Mouse (Mus musculus) ES-Bruce4 (cell line): ENCODE results near the gene Car8. TPM values are rescaled to one million over a fixed set of nuclear protein-coding genes. Genes with fewer than 3 reads are reported as not detected.

Source experiments
- H3K27ac ChIP-seq: 2 replicates; pipeline ENCODE4 v1.5.1; 2012; ENCODE audit warnings: low read length, inconsistent platforms; ENCODE audit not compliant: insufficient read depth
- H3K27me3 ChIP-seq: 2 replicates; pipeline ENCODE4 v1.6.1; 2012; ENCODE audit warnings: mild to moderate bottlenecking, low read length, inconsistent platforms; ENCODE audit not compliant: control insufficient read depth, poor library complexity, insufficient read depth, severe bottlenecking
- H3K36me3 ChIP-seq: 2 replicates; pipeline ENCODE4 v1.6.1; 2012; ENCODE audit warnings: inconsistent platforms, mild to moderate bottlenecking, low read length, moderate library complexity; ENCODE audit not compliant: control insufficient read depth, poor library complexity, insufficient read depth, severe bottlenecking
- H3K4me1 ChIP-seq: one replicate; pipeline ENCODE4 v1.8.1; 2011; ENCODE audit warnings: low read length; ENCODE audit not compliant: control insufficient read depth, insufficient read depth
- H3K4me3 ChIP-seq: 2 replicates; pipeline ENCODE4 v1.5.1; 2011; ENCODE audit warnings: low read depth, mild to moderate bottlenecking, low read length
- H3K9ac ChIP-seq: 2 replicates; pipeline ENCODE4 v1.6.1; 2012; ENCODE audit warnings: low read depth, mild to moderate bottlenecking, inconsistent platforms; ENCODE audit not compliant: poor library complexity, severe bottlenecking
- H3K9me3 ChIP-seq: replicated peaks from 2 replicates; pipeline ENCODE4 v1.6.1; 2012; ENCODE audit warnings: mild to moderate bottlenecking, low read length, inconsistent platforms; ENCODE audit not compliant: control insufficient read depth, poor library complexity, insufficient read depth, severe bottlenecking
- CTCF ChIP-seq: IDR thresholded peaks from one replicate; pipeline ENCODE4 v1.8.1; 2011; ENCODE audit warnings: low read depth, low read length
- EP300 ChIP-seq: IDR thresholded peaks from 2 replicates; pipeline ENCODE4 v1.6.1; 2011; ENCODE audit warnings: low read depth, low read length; ENCODE audit not compliant: insufficient read depth
- POLR2A ChIP-seq: IDR thresholded peaks from one replicate; pipeline ENCODE4 v1.8.1; 2011; ENCODE audit warnings: low read length; ENCODE audit not compliant: insufficient read depth
- polyA plus RNA-seq: library from polyadenylated mRNA; stranded (reverse); fragments of >200 nt; gene quantifications from 2 replicates; pipeline ENCODE4 v1.2.4, GENCODE M21; 2011; ENCODE audit warnings: low read depth; ENCODE audit not compliant: missing spikeins, insufficient read depth, insufficient read length

The Car8 gene
- polyA plus RNA-seq, 1 experiment: 2.3 TPM

GRCm38 (mm10) chr4:8239699-8240098, 858 bp upstream of the Car8 start:
- no peak overlapping the region for H3K4me3 ChIP-seq
- H3K36me3 ChIP-seq: no peaks in the 10 kb centered on the region
- no peak overlapping the region for H3K9ac ChIP-seq
- H3K27ac ChIP-seq: no peak overlapping the region
- TF ChIP-seq EP300 (no peak), POLR2A (no peak), CTCF (no peak)
- H3K27me3 ChIP-seq: peaks cover 5% of the 10 kb centered on the region
- no peaks in the 10 kb centered on the region for H3K9me3 ChIP-seq
- no peaks in the 10 kb centered on the region for H3K4me1 ChIP-seq

GRCm38 (mm10) chr4:8239306-8239670, 447 bp upstream of the Car8 start:
- Histone ChIP-seq H3K9me3 (no peaks in the 10 kb centered on the region), H3K27me3 (peaks cover 5% of the 10 kb centered on the region), H3K27ac (no peak overlapping the region), H3K36me3 (no peaks in the 10 kb centered on the region), H3K9ac (peak overlapping the region; percentile 26; the same call in 1 of the 2 replicates), H3K4me3 (peak overlapping the region; percentile 83), H3K4me1 (no peaks in the 10 kb centered on the region)
- no peak for TF ChIP-seq CTCF
- no peak for TF ChIP-seq POLR2A
- TF ChIP-seq EP300: no peak

GRCm38 (mm10) chr4:8232393-8233111, 6.3 kb downstream of the Car8 start:
- Histone ChIP-seq H3K27ac (no peak overlapping the region), H3K27me3 (no peaks in the 10 kb centered on the region), H3K36me3 (no peaks in the 10 kb centered on the region), H3K9me3 (no peaks in the 10 kb centered on the region), H3K9ac (no peak overlapping the region), H3K4me1 (no peaks in the 10 kb centered on the region), H3K4me3 (no peak overlapping the region)
- TF ChIP-seq EP300 (no peak), POLR2A (no peak), CTCF (no peak)

- no peaks in the 10 kb centered on the region for H3K36me3 ChIP-seq
- H3K4me1 ChIP-seq: no peaks in the 10 kb centered on the region
- TF ChIP-seq POLR2A (no peak), CTCF (no peak)
- no peak overlapping the region for H3K4me3 ChIP-seq
- H3K27ac ChIP-seq: no peak overlapping the region
- H3K9me3 ChIP-seq: no peaks in the 10 kb centered on the region
- no peak overlapping the region for H3K9ac ChIP-seq
- H3K27me3 ChIP-seq: no peaks in the 10 kb centered on the region
Observed at GRCm38 (mm10) chr4:8231291-8231871, 7.5 kb downstream of the Car8 start.

- H3K4me3 ChIP-seq: no peak overlapping the region
- H3K9ac ChIP-seq: no peak overlapping the region
- H3K27me3 ChIP-seq: no peaks in the 10 kb centered on the region
- H3K9me3 ChIP-seq: no peaks in the 10 kb centered on the region
- H3K36me3 ChIP-seq: no peaks in the 10 kb centered on the region
- no peak overlapping the region for H3K27ac ChIP-seq
- no peaks in the 10 kb centered on the region for H3K4me1 ChIP-seq
- TF ChIP-seq EP300 (no peak), POLR2A (no peak), CTCF (no peak)
Observed at GRCm38 (mm10) chr4:8229661-8230298, 9.1 kb downstream of the Car8 start.

- Histone ChIP-seq H3K9me3 (no peaks in the 10 kb centered on the region), H3K9ac (no peak overlapping the region), H3K27ac (no peak overlapping the region), H3K36me3 (no peaks in the 10 kb centered on the region), H3K4me1 (peaks cover 3% of the 10 kb centered on the region), H3K27me3 (no peaks in the 10 kb centered on the region), H3K4me3 (no peak overlapping the region)
- TF ChIP-seq POLR2A (no peak), CTCF (no peak), EP300 (no peak)
Observed at GRCm38 (mm10) chr4:8218941-8219340, 19.9 kb downstream of the Car8 start.
